Mouse (Mus musculus): ENCODE measurements around the gene Stfa2. TPM values are rescaled to one million over a fixed set of nuclear protein-coding genes. Genes with fewer than 3 reads are reported as not detected.
"Not testable (repeated sequence)": the region's sequence is repeated elsewhere in the genome, so short reads cannot be mapped to it uniquely, and the experiment has no call there.

Stfa2 gene
- 0.34 and 0.60 TPM in 2 replicates for polyA plus RNA-seq (2015; fragmentation: Nextera tagmentation; extraction: Ambion mirVana)

- ATAC-seq (replicated peaks; ENCODE audit: insufficient number of reproducible peaks, insufficient read depth, low FRiP score, low read depth), result no peak
- H3K36me3 ChIP-seq, result no peaks in the 10 kb centered on the region
- H3K9ac ChIP-seq, result no peak within 1 kb of the TSS
- no peak within 1 kb of the TSS for H3K4me2 ChIP-seq
- H3K27ac ChIP-seq, result no peak within 1 kb of the TSS
- no peaks in the 10 kb centered on the region for H3K9me3 ChIP-seq (replicated peaks)
- no peaks in the 10 kb centered on the region for H3K27me3 ChIP-seq
- no peak within 1 kb of the TSS for H3K4me3 ChIP-seq
- H3K4me1 ChIP-seq (replicated peaks), result no peaks in the 10 kb centered on the region
Observed at GRCm38 (mm10) chr16:36408357-36408756, at the start of gene Stfa2. Gene Stfa2 (minus strand): TSS chr16:36408457.

- H3K27me3 ChIP-seq, result no peaks in the 10 kb centered on the region
- H3K36me3 ChIP-seq, result no peaks in the 10 kb centered on the region
- no peaks in the 10 kb centered on the region for H3K4me1 ChIP-seq (replicated peaks)
- WGBS, result 69% methylated on average over 4 of the region's 4 CpGs
- H3K27ac ChIP-seq, result no peak within 1 kb of the TSS
- no peak within 1 kb of the TSS for H3K4me2 ChIP-seq
- no peak for ATAC-seq (replicated peaks; ENCODE audit: insufficient number of reproducible peaks, insufficient read depth, low FRiP score, low read depth)
- H3K4me3 ChIP-seq, result no peak within 1 kb of the TSS
- no peaks in the 10 kb centered on the region for H3K9me3 ChIP-seq (replicated peaks)
- H3K9ac ChIP-seq, result no peak within 1 kb of the TSS
Observed at GRCm38 (mm10) chr16:36455342-36455802, 47.1 kb upstream of the Stfa2 start, which contains the start of gene Stfa3. Gene Stfa3 (minus strand): TSS chr16:36455392.

- ATAC-seq (replicated peaks; ENCODE audit: insufficient number of reproducible peaks, insufficient read depth, low FRiP score, low read depth); H3K4me1 ChIP-seq (replicated peaks); H3K27me3 ChIP-seq; H3K9me3 ChIP-seq (replicated peaks); H3K27ac ChIP-seq; H3K4me2 ChIP-seq; H3K36me3 ChIP-seq; H3K4me3 ChIP-seq; H3K9ac ChIP-seq: not testable (repeated sequence)
- WGBS, result 72% methylated on average over 1 of the region's 1 CpGs
Observed at GRCm38 (mm10) chr16:36420979-36421378, 12.7 kb upstream of the Stfa2 start.

- no peaks in the 10 kb centered on the region for H3K9me3 ChIP-seq (replicated peaks)
- WGBS, result 20% methylated on average over 4 of the region's 4 CpGs
- H3K4me2 ChIP-seq, result no peak overlapping the region
- no peak overlapping the region for H3K4me3 ChIP-seq
- H3K4me1 ChIP-seq (replicated peaks), result no peaks in the 10 kb centered on the region
- H3K27me3 ChIP-seq, result no peaks in the 10 kb centered on the region
- no peak overlapping the region for H3K9ac ChIP-seq
- no peak for ATAC-seq (replicated peaks; ENCODE audit: insufficient number of reproducible peaks, insufficient read depth, low FRiP score, low read depth)
- no peak overlapping the region for H3K27ac ChIP-seq
- no peaks in the 10 kb centered on the region for H3K36me3 ChIP-seq
Observed at GRCm38 (mm10) chr16:36389060-36389459, 19.2 kb downstream of the Stfa2 start.

- not testable (repeated sequence) for H3K36me3 ChIP-seq; H3K4me1 ChIP-seq (replicated peaks); H3K4me3 ChIP-seq; H3K27ac ChIP-seq; ATAC-seq (replicated peaks; ENCODE audit: insufficient number of reproducible peaks, insufficient read depth, low FRiP score, low read depth); H3K9me3 ChIP-seq (replicated peaks); H3K4me2 ChIP-seq; H3K9ac ChIP-seq; H3K27me3 ChIP-seq
- 75% methylated on average over 3 of the region's 3 CpGs for WGBS
Observed at GRCm38 (mm10) chr16:36367648-36368047, 40.6 kb downstream of the Stfa2 start, which contains the start of gene BC100530. Gene BC100530 (minus strand): TSS chr16:36367748.

Other genes starting within 250 kb of the Stfa2 start
- gene Gm5483, start 224.2 kb downstream of the Stfa2 start, polyA plus RNA-seq (2015; fragmentation: Nextera tagmentation; extraction: Ambion mirVana), result 1.7 and 2.6 TPM in 2 replicates
- gene Gm5416, start 198.1 kb downstream of the Stfa2 start, polyA plus RNA-seq (2015; fragmentation: Nextera tagmentation; extraction: Ambion mirVana), result not detected in 2 replicates
- not detected in 2 replicates for gene 2010005H15Rik, start 187.0 kb downstream of the Stfa2 start, polyA plus RNA-seq (2015; fragmentation: Nextera tagmentation; extraction: Ambion mirVana)
- 4.0 and 6.2 TPM in 2 replicates for gene Stfa1, start 131.5 kb downstream of the Stfa2 start, polyA plus RNA-seq (2015; fragmentation: Nextera tagmentation; extraction: Ambion mirVana)
- gene BC117090, start 74.1 kb downstream of the Stfa2 start, polyA plus RNA-seq (2015; fragmentation: Nextera tagmentation; extraction: Ambion mirVana), result not detected in 2 replicates
- gene BC100530, start 40.7 kb downstream of the Stfa2 start, polyA plus RNA-seq (2015; fragmentation: Nextera tagmentation; extraction: Ambion mirVana), result 3.9 and 7.1 TPM in 2 replicates
- 1.5 and 1.9 TPM in 2 replicates for gene Stfa3, start 46.9 kb upstream of the Stfa2 start, polyA plus RNA-seq (2015; fragmentation: Nextera tagmentation; extraction: Ambion mirVana)
- 0.09 TPM in 1 of 2 replicates, not detected in the other for gene Casr, start 153.7 kb upstream of the Stfa2 start, polyA plus RNA-seq (2015; fragmentation: Nextera tagmentation; extraction: Ambion mirVana)